Mouse (Mus musculus) embryonic fibroblast, embryonic 13.5 days (primary cell): ENCODE measurements around the gene B9d1.

Experiments
- CTCF ChIP-seq: IDR thresholded peaks from 2 replicates; pipeline ENCODE4 v1.5.1; 2011; ENCODE audit warnings: mild to moderate bottlenecking, control low read depth, low read length, moderate library complexity, borderline replicate concordance; ENCODE audit not compliant: insufficient read depth
- POLR2A ChIP-seq: IDR thresholded peaks from 2 replicates; pipeline ENCODE4 v1.6.1; 2011; ENCODE audit warnings: low read depth, mild to moderate bottlenecking, control low read depth, low read length, moderate library complexity

GRCm38 (mm10) chr11:61536952-61537351 is 32.0 kb downstream of the B9d1 start:
- TF ChIP-seq CTCF = no peak
- TF ChIP-seq POLR2A = no peak
